Mouse (Mus musculus) heart, embryonic 13.5 days (tissue): ENCODE data around the gene Rpusd4. TPM values are rescaled to one million over a fixed set of nuclear protein-coding genes. Genes with fewer than 3 reads are reported as not detected.

Source experiments
- ATAC-seq: fragments of 200-750 bp; cut with Nextera tagmentation; 2 replicates; pipeline ENCODE4 v1.8.0; 2017; ENCODE audit warnings: moderate TSS enrichment; ENCODE audit not compliant: insufficient number of reproducible peaks, low FRiP score, low TSS enrichment; ENCODE audit errors: extremely low read depth
- H3K27ac ChIP-seq: fragments of 300-500 bp; sonication (generic); replicated peaks from 2 replicates; pipeline ENCODE4 v1.5.1; 2015; ENCODE audit warnings: moderate library complexity, mild to moderate bottlenecking, inconsistent platforms
- H3K27me3 ChIP-seq: fragments of 300-500 bp; sonication (generic); replicated peaks from 2 replicates; pipeline ENCODE4 v1.6.1; 2015; ENCODE audit warnings: mild to moderate bottlenecking, inconsistent platforms
- H3K36me3 ChIP-seq: fragments of 300-500 bp; sonication (generic); 2 replicates; pipeline ENCODE4 v1.6.1; 2015; ENCODE audit warnings: mild to moderate bottlenecking, inconsistent platforms
- H3K4me1 ChIP-seq: fragments of 300-500 bp; sonication (generic); 2 replicates; pipeline ENCODE4 v1.6.1; 2015; ENCODE audit warnings: inconsistent platforms
- H3K4me2 ChIP-seq: fragments of 300-500 bp; sonication (generic); 2 replicates; pipeline ENCODE4 v1.6.1; 2015; ENCODE audit warnings: inconsistent platforms, mild to moderate bottlenecking, moderate library complexity
- H3K4me3 ChIP-seq: fragments of 300-500 bp; sonication (generic); 2 replicates; pipeline ENCODE4 v1.5.1; 2015; ENCODE audit warnings: moderate library complexity, mild to moderate bottlenecking, inconsistent platforms
- H3K9ac ChIP-seq: fragments of 300-500 bp; sonication (generic); 2 replicates; pipeline ENCODE4 v1.6.1; 2015; ENCODE audit warnings: inconsistent platforms, mild to moderate bottlenecking, moderate library complexity
- H3K9me3 ChIP-seq: fragments of 300-500 bp; sonication (generic); 2 replicates; pipeline ENCODE4 v1.6.1; 2016; ENCODE audit warnings: inconsistent platforms
- WGBS: fragments of 180-500 bp; shearing (Covaris S2); methylation state at CpG from one replicate; pipeline ENCODE4 v1.1.7; 2015; ENCODE audit warnings: mixed read lengths; 5-methylcytosine and 5-hydroxymethylcytosine counted together
- polyA plus RNA-seq: library from polyadenylated mRNA; unstranded; fragments of >200 nt; fragmentation: Nextera tagmentation; extraction: Ambion mirVana; gene quantifications from 2 replicates; pipeline ENCODE4 v1.2.1, GENCODE M21; 2015

The Rpusd4 gene
- polyA plus RNA-seq, 1 experiment from 2014 or later, result 19.4 TPM

GRCm38 (mm10) chr9:35262418-35262817 is 5.2 kb upstream of the Rpusd4 start:
- ATAC-seq, result no peak
- Histone ChIP-seq H3K27ac (no peak overlapping the region), H3K4me2 (no peak overlapping the region), H3K4me1 (peaks cover 23% of the 10 kb centered on the region), H3K9ac (no peak overlapping the region), H3K4me3 (no peak overlapping the region), H3K27me3 (no peaks in the 10 kb centered on the region), H3K9me3 (no peaks in the 10 kb centered on the region), H3K36me3 (0 out of 2 replicates have a peak, but pooled peaks cover 3% of the 10 kb centered on the region)
- WGBS, result 66% methylated on average over 4 of the region's 4 CpGs

GRCm38 (mm10) chr9:35263431-35263830 is 4.2 kb upstream of the Rpusd4 start:
- H3K4me1 ChIP-seq, result peaks cover 22% of the 10 kb centered on the region
- WGBS, result 73% methylated on average over 2 of the region's 2 CpGs
- no peak for ATAC-seq

DNA sequence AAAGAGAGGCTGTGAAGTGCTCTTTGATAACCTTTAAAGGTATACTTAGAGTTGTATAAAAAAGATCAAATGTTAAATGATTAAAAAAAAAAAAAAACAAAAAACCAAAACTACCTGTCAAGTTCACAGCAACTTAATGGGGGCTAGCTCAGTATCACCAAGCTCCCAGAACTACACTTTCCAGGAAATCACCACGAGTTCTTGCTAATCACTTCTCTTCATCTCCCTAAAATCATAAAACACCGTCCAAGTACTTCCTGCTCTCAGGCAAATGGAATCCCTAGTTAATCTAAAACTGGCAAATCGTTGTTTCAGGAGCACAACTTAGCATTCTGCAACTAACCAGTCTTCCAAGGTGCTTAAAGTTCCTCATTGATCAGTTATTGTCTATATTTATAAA is 3.2 kb upstream of the Rpusd4 start:
- H3K27me3 ChIP-seq, result no peaks in the 10 kb centered on the region
- peaks cover 5% of the 10 kb centered on the region for H3K36me3 ChIP-seq
- H3K4me2 ChIP-seq, result no peak overlapping the region
- H3K9me3 ChIP-seq, result no peaks in the 10 kb centered on the region
- no peak overlapping the region for H3K27ac ChIP-seq
- WGBS, result 61% methylated on average over 3 of the region's 3 CpGs
- peaks cover 27% of the 10 kb centered on the region for H3K4me1 ChIP-seq
- H3K9ac ChIP-seq, result no peak overlapping the region
- no peak overlapping the region for H3K4me3 ChIP-seq
- ATAC-seq, result no peak

More at GRCm38 (mm10) chr9:35263431-35263830, 4.2 kb upstream of the Rpusd4 start:
- Histone ChIP-seq H3K4me3 (no peak overlapping the region), H3K27me3 (no peaks in the 10 kb centered on the region), H3K4me2 (no peak overlapping the region), H3K27ac (no peak overlapping the region), H3K36me3 (0 out of 2 replicates have a peak, but pooled peaks cover 3% of the 10 kb centered on the region), H3K9ac (no peak overlapping the region), H3K9me3 (no peaks in the 10 kb centered on the region)

- Histone ChIP-seq H3K4me3 (peak overlapping the region; percentile 81), H3K4me2 (peak overlapping the region; percentile 94), H3K4me1 (peaks cover 31% of the 10 kb centered on the region), H3K9ac (peak overlapping the region; percentile 91), H3K9me3 (no peaks in the 10 kb centered on the region), H3K27me3 (no peaks in the 10 kb centered on the region), H3K36me3 (peaks cover 36% of the 10 kb centered on the region), H3K27ac (peak overlapping the region; percentile 79)
- 2% methylated on average over 21 of the region's 21 CpGs for WGBS
- no peak for ATAC-seq
Measured at GRCm38 (mm10) chr9:35267976-35268715, 481 bp downstream of the Rpusd4 start.

- Histone ChIP-seq H3K27me3 (no peaks in the 10 kb centered on the region), H3K36me3 (peaks cover 56% of the 10 kb centered on the region), H3K4me3 (no peak overlapping the region), H3K4me2 (no peak overlapping the region), H3K4me1 (peaks cover 4% of the 10 kb centered on the region; the same call in 1 of the 2 replicates), H3K9me3 (no peaks in the 10 kb centered on the region), H3K27ac (no peak overlapping the region), H3K9ac (no peak overlapping the region)
- no peak for ATAC-seq
- WGBS, result 77% methylated on average over 3 of the region's 3 CpGs
Measured at GRCm38 (mm10) chr9:35277855-35278365, 10.2 kb downstream of the Rpusd4 start.

GRCm38 (mm10) chr9:35278451-35278850 is 10.8 kb downstream of the Rpusd4 start:
- H3K4me3 ChIP-seq, result no peak overlapping the region
- H3K9ac ChIP-seq, result no peak overlapping the region
- no peaks in the 10 kb centered on the region for H3K9me3 ChIP-seq
- 74% methylated on average over 4 of the region's 4 CpGs for WGBS
- no peaks in the 10 kb centered on the region for H3K27me3 ChIP-seq
- peaks cover 50% of the 10 kb centered on the region for H3K36me3 ChIP-seq
- H3K4me2 ChIP-seq, result no peak overlapping the region
- ATAC-seq, result no peak
- H3K4me1 ChIP-seq, result peaks cover 8% of the 10 kb centered on the region
- no peak overlapping the region for H3K27ac ChIP-seq

GRCm38 (mm10) chr9:35282006-35282850 is 14.6 kb downstream of the Rpusd4 start:
- peaks cover 17% of the 10 kb centered on the region for H3K4me1 ChIP-seq
- H3K27me3 ChIP-seq, result no peaks in the 10 kb centered on the region
- no peak overlapping the region for H3K4me2 ChIP-seq
- peaks cover 13% of the 10 kb centered on the region for H3K36me3 ChIP-seq
- no peak for ATAC-seq
- H3K9ac ChIP-seq, result no peak overlapping the region
- 0 out of 2 replicates have a peak overlapping the region, but pooled peaks have one; percentile 37 for H3K27ac ChIP-seq
- H3K9me3 ChIP-seq, result no peaks in the 10 kb centered on the region
- no peak overlapping the region for H3K4me3 ChIP-seq
- 19% methylated on average over 5 of the region's 5 CpGs for WGBS

- Histone ChIP-seq H3K4me2 (no peak overlapping the region), H3K36me3 (peaks cover 7% of the 10 kb centered on the region), H3K27ac (peak overlapping the region; percentile 37; the same call in 1 of the 2 replicates), H3K4me1 (peaks cover 21% of the 10 kb centered on the region), H3K9ac (no peak overlapping the region), H3K4me3 (no peak overlapping the region), H3K9me3 (no peaks in the 10 kb centered on the region), H3K27me3 (no peaks in the 10 kb centered on the region)
- ATAC-seq, result no peak
- WGBS, result 55% methylated on average over 5 of the region's 5 CpGs
Measured at GRCm38 (mm10) chr9:35282851-35283200, 15.2 kb downstream of the Rpusd4 start.

DNA sequence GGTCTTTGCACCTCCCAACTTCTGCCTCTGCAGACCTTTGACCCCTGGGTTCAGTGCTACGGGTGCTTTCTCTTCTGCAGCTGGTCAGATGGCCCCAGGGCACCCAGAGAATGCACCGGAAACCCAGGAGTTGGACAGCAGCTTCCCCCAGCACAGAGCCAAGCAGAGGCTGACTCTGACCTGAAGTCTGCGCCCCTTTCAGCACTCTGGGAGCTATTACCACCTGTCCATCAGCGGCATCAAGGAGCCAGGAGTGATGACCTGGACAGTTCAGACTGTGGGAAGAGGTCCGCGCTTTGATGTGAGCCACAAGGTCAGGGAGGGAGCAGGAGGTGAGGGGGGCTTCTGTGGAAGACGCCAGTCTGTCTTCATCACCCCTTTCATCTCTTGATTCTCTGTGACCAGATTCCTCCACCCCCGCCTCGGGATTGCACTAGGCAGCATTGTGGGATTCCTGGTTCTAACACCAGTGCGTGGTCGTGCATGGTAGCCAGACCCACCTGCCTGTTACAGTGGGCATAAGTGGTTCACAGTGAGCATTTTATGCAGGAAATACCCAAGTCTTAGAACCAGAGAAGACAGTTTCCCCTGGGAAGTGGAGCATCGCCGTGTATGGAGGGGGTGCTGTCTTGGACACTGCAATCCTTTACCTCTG is 15.9 kb downstream of the Rpusd4 start:
- peaks cover 3% of the 10 kb centered on the region; the same call in 1 of the 2 replicates for H3K36me3 ChIP-seq
- no peak overlapping the region for H3K9ac ChIP-seq
- H3K27ac ChIP-seq, result peak overlapping the region; percentile 37; the same call in 1 of the 2 replicates
- ATAC-seq, result no peak; the same call in 1 of the 2 replicates
- no peaks in the 10 kb centered on the region for H3K9me3 ChIP-seq
- H3K4me3 ChIP-seq, result no peak overlapping the region
- H3K4me1 ChIP-seq, result peaks cover 21% of the 10 kb centered on the region
- H3K27me3 ChIP-seq, result no peaks in the 10 kb centered on the region
- no peak overlapping the region for H3K4me2 ChIP-seq
- WGBS, result 68% methylated on average over 13 of the region's 13 CpGs

- WGBS, result 73% methylated on average over 4 of the region's 4 CpGs
- Histone ChIP-seq H3K36me3 (no peaks in the 10 kb centered on the region; the same call in 1 of the 2 replicates), H3K27me3 (no peaks in the 10 kb centered on the region), H3K9ac (no peak overlapping the region), H3K27ac (no peak overlapping the region), H3K4me3 (no peak overlapping the region), H3K4me1 (peaks cover 21% of the 10 kb centered on the region), H3K4me2 (no peak overlapping the region), H3K9me3 (no peaks in the 10 kb centered on the region)
- ATAC-seq, result no peak
Measured at GRCm38 (mm10) chr9:35284351-35284750, 16.7 kb downstream of the Rpusd4 start.

GRCm38 (mm10) chr9:35286351-35286750 is 18.7 kb downstream of the Rpusd4 start:
- no peak overlapping the region for H3K9ac ChIP-seq
- no peak overlapping the region for H3K4me2 ChIP-seq
- H3K36me3 ChIP-seq, result no peaks in the 10 kb centered on the region
- no peaks in the 10 kb centered on the region for H3K27me3 ChIP-seq
- ATAC-seq, result no peak
- no peaks in the 10 kb centered on the region for H3K9me3 ChIP-seq
- H3K4me3 ChIP-seq, result no peak overlapping the region
- no peak overlapping the region for H3K27ac ChIP-seq
- peaks cover 26% of the 10 kb centered on the region for H3K4me1 ChIP-seq
- 63% methylated on average over 3 of the region's 3 CpGs for WGBS
